Mouse (Mus musculus) brain, embryonic 14.5 days (tissue): ENCODE data around the gene Fam57b.
A peak's percentile ranks its signal among the peaks of the same experiment; 100 is the strongest.

Source experiments
- CTCF ChIP-seq: fragments of 200-500 bp; IDR thresholded peaks from 2 replicates; pipeline ENCODE4 v1.5.1; 2012; ENCODE audit warnings: inconsistent platforms, mild to moderate bottlenecking, moderate library complexity, borderline replicate concordance; ENCODE audit not compliant: insufficient read depth, insufficient read length; ENCODE audit errors: extremely low read depth
- POLR2A ChIP-seq: fragments of 200-500 bp; IDR thresholded peaks from 2 replicates; pipeline ENCODE4 v1.6.1; 2012; ENCODE audit warnings: mild to moderate bottlenecking, inconsistent platforms, borderline replicate concordance; ENCODE audit not compliant: poor library complexity, insufficient read depth, insufficient read length, severe bottlenecking; ENCODE audit errors: extremely low read depth

DNA sequence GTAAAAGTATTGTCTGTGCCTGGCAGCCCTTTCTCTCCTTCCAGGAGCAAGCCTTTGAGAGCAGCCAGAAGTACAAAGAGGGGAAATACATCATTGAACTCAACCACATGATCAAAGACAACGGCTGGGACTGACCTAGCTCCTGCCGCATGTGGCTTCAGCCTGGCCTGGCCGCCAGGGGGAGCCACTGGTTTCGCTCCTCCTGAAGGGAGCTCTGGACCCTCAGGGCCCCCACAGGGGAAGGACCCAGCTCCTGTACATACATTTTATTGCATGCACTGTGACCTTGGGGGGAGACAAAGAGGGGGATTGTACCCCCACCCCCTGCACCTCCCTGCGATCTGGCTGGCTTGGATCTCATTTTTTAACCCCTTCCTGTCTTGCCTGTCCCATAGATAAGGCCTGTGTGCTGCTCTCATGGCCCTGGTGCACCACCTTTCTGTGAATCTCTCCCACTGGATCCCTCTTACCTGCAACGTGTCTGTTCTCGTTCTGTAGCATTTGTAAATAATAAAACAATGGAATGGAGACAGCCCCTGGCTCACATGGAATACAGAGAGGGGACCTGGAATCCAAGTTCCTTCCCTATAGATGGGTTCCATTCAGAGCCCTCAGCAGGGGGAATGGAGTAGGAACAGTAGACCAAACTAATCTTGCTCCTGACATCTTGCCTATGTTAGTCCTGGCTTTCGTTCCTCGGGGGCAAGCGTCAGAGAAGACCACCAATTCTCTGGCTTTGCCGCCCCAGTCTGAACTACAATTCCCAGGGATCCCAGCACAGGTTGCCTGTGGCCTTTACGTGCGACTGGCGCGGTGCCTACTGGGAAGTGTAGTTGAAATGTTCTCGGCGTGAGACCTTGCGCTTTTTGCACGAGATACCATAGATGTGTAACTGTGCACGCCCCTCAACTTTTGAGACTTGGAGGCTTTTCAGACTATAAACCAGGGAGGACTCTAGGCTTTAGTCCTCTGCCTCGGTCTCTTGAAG is 17.2 kb upstream of the Fam57b start:
- no peak for TF ChIP-seq POLR2A
- peak; percentile 95 for TF ChIP-seq CTCF
